Mouse (Mus musculus): ENCODE measurements around the gene Dhh.
A peak's percentile ranks its signal among the peaks of the same experiment; 100 is the strongest.

Gene Dhh

DNA sequence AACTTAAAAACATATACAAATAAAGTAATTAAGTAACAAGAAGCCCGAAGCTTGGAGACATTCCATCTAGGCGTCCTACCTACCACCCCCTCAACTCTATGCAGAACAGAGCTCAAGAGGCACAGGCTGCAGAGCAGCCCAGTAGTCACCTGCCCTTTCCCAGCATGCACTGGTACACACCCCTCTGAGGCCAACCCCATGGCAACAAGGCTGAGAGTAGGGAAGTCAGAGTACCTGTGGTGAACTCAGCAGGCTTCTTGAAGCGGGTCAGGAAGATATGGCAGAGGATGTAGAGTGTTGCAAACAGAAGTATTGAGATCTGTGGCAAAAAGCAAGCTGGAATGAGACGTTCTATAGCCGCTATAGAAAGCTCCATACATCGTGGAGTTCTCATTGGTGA, 16.6 kb upstream of the Dhh start:
- DNase-seq = no peak

DNA sequence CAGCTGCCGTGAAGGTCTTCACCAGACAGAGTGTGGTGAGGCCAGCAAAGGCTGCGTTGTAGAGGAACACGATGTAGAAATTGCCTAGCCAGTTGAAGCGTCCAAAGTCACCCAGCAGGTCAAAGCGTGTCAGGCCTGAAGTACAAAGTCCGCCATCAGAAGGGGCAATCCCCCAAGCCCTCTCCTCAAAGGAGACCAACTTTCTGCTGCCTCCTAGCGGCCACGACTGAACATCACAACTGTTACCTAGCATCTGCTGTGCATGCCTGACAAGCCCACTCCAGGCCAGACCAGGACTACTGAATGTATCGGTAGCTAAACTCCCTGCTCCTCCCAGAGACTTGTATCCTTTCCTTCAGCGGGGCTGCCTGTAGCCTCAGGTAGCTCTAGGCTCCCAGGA, 6.4 kb upstream of the Dhh start:
- peak; percentile 63 for DNase-seq

DNA sequence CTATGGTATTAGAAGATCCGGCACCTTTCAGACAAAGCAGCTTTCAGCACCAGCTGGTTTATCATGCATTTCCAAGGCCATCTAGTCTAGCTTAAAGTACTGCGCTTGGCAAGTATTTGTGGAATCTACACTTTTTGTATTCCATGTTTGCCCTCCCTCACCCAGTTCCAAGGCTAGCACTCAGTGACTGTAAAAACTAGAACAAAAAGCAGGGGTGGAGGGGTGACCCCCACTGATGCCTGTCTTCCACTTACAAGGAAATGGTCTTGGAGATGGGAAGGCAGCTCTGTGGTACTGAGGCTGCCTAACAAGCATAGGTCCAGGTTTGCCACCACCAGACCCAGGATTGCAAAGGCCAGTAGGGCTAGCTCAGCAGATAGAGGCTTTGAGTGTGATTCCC, 4.3 kb upstream of the Dhh start:
- DNase-seq = no peak

DNA sequence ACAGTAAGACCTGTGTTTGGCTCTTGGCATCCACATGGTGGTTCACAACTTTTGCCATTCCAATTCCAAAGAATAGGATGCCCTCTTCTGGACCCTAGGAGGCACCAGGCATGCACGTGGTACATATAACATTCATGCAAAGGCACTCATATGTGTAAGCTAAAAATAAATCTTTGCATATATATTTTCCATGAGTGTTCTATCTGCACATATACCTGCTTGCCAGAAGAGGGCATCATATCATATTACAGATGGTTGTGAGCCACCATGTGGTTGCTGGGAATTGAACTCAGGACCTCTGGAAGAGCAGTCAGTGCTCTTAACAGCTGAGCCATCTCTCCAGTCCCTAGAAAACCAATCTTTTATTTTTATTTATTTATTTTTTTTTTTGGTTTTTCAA, 3.2 kb upstream of the Dhh start:
- DNase-seq = no peak

DNA sequence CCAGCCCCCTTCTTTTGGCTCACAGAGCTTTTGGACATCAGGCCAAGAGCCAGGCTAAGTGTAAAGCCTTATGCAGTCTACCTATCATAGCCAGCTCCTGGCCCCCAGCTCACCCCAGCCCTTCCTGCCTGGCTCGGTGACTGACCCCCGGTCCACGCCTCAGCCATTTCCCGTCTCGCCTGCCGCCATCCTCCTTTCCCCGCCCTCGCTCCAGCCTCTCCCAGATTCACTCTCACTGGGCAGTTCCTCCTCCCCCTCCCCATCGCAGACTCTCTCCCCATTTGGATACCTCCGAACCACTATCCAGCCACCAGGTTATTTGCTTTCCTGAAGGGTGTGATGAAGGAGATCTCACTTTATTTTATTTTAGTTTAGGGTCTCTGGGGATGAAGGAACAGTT, 845 bp downstream of the Dhh start:
- peak; percentile 72 for DNase-seq

DNA sequence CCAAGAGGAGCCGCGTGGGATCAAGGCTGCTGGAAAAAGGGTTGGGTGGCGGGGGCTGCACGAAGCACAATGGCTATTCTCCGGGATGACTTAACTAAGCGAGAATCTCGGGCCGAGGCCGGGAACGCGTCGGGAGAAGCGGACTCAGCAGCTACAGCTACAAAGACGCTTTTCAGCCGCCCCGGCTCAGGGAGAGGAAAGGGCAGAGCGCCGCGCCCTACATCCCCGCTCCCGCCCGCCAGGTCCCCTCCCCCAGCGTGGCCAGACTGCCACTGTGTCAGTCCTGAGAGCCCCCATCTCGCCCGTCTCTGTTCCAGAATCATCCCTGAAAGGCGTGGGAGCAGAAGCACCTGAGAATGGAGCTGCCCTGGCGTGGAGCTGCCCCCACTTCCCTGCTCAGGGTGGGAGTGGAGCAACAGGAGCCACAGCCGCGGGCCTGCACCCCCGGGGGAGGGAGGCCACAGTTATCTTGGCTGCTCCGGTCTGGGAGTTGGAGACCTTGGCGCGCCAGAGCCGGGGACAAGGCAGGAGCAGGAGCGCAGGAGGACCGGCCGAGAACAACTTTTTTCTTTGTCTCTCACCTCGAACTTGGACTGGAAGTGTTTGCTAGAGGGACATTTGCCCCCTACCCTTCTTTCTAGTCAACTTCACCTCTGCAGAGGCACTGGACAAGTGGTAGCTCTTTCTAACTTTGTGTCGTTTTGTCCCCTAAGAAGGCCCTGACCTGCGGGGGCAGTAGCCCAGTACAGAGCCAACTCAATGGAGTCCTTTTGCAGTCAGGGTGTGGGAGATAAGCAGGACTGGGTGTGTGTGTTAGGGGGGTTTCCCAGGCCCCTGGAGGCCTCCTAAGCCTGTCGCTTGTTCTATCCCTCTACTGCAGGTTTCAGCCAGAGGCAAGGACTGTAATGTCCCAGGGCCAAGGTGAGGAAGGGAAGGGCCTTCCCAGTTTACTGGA, 2.4 kb downstream of the Dhh start:
- DNase-seq = peak; percentile 68

DNA sequence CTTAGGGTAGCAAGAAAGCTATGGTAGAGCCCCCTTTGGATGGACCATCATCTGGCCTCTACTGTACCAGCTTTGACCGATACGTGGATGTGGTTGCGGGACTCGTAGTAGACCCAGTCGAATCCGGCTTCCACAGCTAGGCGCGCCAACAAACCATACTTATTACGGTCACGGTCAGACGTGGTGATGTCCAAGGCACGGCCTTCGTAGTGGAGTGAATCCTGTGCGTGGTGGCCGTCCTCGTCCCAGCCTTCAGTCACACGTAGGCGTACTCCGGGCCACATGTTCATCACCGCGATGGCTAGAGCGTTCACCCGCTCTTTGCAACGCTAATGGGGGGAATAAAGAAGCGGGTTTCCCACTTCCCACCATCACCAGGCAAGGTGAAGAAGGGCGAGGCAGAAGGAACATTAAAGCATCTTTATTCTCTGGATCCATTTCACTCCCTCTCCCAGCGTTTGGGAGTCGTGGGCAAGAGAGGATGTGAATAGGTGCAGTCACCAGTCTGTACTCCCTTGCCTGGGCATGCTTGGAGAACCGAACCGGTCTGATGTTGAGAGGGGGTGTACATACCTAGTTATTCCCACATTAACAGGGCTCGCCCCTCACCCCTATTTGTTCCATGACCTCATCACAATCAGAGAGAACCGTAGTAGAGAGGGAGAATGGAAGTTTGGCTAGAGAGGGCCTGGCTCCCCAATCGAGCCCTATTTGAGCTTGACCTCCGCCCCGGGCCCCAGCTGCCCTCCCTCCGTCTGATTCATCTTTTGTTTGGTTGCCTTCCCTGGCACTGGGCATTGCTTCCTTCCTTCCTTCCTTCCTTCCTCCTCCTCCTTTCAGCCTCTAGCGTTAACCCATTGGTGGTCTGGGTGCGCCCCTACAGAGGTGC, 3.4 kb downstream of the Dhh start:
- no peak for DNase-seq

DNA sequence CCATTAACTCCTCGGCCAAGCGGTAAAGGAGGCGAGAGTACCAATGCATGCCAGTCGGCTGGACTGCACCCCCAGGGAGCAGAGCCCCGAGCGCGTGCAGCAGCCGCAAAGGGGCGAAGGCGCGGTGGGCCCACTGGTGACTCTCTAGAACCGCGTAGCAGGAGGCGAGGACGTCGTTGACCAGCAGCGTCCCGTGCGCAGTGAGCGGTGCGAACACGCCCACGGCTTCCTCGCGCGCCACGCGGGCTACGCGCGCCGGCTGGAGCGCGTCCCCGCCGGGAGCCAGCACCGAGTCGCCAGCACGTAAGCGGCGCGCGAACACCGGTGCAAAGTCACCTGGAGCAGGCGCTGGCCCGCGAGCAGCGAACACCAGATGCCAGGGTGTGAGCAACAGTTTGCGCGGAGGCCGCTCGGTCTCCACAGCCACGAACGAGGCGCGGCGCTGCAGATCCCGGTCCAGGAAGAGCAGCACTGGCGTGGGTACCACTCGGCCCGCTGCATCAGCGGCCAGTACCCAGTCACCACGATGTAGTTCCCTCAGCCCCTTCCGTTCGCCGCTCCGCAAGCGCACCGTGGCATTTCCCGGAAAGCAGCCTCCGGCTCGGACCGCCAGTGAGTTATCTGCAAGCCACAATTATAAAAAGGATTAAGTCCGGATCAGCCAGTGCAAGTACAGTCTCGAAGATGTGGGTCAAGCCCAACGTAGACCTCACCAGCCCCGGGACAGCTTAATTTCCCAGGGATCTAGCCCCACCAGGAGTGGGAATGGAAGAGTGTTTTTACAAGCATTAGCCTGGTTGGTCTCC, 4.2 kb downstream of the Dhh start, which contains the start of gene Rhebl1:
Gene Rhebl1, minus strand, starts transcription at position 601 of the 806 bp plus-strand sequence.
- peak; percentile 68 for DNase-seq

DNA sequence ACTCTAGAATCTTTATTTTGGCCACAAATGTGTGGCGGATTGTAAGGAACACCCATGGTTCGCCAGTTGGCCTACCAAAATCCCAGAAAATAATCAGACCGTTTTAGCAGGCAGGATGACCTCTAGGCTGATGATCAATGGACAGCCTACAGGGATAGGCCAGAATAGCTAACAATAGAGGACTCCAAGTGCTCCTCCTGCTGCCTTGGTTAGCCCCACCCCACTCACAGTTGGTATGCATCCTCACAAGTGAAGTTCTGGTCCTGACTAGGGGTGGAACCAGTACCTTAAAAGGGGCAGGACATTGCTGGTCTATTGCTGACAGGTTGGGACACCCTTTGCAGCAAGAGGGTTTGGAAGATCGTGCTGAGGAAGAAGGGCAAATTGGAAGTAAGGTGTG, 5.3 kb downstream of the Dhh start:
- no peak for DNase-seq

DNA sequence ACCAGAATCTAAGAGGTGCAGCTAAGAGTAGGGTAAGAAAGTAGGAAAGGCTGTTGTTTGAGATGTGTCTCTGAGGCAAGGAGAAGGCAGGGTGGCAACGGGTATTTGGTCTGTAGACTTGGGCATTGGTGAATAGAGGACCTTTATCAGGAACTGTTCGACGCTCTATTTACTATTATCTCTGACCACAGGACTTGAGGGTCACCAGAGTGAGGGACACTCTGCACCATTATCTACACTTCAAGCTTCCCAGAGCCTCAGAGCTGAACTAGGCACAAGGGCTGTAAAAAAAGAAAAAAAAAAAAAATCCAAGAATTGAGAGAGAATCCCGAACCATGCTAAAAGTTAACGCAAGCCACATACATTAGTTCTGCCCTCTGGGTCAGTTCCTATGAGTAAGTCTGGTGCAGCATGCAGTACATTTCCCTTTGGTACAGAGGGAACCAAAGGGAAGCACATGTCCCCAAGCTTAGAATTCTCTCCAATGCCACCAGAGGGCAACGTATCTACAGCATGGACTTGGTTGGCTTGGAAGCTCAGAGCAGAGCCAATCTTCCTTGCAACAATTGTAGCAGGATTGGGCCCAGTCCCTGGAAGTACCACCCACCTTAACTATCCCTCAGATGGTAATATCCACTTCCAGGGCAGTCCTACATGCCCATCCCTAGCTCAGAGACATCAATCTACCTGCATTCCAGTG, 6.3 kb downstream of the Dhh start:
- peak; percentile 78 for DNase-seq

DNA sequence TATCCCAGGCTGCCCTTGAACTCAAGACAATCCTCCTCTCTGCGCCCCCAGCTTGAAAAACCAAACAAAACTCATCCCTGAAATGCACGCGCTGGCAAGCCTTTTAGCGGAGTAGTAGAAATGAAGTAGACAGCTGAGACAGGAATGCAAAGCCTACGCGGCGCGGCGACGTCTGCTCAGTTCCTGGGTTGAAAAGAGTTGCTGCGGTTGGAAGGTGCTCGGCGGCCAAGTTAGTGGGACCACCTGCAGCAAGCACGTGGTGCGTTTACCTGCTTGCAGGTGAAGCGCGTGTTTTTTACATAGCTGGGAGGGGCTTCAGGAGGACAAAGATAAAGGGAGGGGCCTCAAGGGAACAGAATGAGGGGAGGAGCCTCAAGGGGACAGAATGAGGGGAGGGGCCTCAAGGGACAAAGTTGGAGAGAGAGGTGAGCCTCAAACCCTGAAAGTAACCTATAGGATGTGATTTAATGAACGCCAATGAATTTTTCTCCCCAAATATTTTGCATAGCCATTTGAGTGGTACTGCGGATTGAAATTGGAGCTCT, 7.1 kb downstream of the Dhh start:
- DNase-seq = no peak

DNA sequence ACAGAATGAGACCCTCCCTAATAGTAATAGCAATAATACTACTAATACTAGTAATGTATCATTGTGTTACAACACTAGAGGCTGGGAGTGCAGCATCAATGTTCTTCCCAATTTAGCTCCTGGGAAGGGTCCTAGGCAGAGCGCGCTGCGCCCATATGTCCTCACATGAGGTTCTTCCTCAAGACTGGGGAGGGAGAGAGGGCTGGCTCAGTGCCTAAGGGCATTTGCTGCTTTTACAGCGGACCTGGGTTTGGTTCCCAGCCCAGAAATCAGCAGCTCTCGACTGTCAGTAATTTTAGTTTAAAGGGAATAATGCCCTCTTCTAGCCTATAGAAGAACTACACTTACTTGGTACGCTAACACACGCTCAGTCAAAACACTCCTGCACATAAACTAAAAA, 10.8 kb downstream of the Dhh start:
- DNase-seq = no peak

DNA sequence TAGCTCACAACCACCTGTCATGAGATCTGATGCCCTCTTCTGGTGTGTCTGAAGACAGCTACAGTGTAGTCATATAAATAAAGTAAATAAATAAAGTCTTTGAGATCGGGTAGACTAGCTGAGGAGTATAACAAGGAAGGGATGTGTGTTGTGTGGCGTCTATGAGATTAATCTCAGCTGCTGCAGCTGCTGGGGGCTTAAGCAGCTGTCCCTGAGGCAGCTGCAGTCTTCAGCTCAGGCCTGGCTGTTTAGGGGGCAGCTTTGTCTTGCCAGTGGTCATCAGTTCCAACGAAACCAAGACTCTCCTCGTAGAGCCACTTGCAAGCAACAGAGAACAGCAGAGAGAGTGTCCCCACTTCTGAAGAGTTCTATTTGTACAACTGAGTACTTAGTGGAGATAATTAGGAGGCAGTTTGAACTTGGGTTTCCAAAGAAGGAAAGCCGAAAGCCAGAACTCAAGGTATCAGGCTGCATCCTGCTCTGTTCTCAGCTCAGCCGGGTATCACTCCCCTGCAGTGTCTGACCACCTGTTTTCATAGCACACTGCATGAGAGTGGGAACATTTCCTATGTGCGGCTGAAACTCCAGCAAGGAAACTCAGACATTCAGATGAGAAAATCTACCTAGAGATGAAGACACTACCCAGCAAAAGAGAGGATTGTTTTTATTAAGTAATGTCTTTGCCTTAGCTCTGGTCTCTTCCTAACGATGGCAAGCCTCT, 11.5 kb downstream of the Dhh start:
- DNase-seq = no peak

DNA sequence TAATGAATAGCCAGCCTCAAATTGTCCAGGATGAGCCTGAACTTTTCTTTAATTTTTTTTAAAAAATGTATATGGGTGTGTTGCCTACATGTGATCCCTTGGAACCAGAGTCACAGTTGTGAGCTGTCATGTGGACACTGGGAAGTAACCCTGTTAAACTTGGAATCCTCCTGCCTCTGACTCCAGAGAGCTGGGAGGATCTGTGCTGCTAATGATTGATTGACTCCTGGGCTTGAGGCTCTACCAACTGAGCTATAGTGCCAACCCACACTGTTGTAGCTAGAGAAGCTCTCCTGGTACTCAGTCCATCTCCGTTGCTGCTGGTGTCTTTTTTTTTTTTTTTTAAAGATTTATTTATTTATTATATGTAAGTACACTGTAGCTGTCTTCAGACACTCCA, 14.2 kb downstream of the Dhh start:
- DNase-seq = no peak

DNA sequence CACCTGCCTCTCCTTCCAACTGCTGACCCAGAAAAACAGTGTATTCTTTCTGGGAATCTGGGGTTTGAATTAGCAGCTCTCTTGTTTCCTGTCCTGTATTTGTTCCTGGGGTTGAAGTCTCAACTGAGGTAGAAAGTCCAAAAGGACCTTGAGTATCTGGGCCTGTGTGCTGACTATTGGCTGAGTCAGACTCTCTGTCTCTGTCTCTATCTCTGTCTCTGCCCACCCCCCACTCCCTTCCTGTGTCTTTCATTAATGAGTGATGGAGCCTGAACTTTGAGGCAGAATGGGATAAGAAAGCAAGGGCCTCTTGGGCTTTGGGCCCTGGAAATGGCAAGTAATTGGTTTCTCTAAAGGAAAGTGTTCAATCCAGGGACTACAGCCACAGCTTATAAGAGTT, 14.7 kb downstream of the Dhh start:
- DNase-seq = no peak

DNA sequence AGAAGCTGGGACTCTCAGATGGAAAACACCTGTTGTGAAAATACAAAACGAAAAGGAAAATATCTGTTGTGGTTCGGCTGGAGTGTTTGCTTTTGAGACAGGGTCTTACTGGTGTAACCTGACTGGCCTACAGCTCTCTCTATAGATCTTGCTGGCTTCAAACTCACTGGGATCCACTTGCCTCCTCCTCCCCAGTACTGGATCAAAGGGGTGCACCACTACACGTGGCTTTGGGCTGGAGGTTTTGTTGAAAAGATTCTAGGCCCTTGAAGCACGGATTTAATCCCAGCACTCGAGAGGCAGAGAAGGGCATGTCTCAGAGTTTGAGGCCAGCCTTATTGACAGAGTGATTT, 16.7 kb downstream of the Dhh start:
- DNase-seq = no peak

DNA sequence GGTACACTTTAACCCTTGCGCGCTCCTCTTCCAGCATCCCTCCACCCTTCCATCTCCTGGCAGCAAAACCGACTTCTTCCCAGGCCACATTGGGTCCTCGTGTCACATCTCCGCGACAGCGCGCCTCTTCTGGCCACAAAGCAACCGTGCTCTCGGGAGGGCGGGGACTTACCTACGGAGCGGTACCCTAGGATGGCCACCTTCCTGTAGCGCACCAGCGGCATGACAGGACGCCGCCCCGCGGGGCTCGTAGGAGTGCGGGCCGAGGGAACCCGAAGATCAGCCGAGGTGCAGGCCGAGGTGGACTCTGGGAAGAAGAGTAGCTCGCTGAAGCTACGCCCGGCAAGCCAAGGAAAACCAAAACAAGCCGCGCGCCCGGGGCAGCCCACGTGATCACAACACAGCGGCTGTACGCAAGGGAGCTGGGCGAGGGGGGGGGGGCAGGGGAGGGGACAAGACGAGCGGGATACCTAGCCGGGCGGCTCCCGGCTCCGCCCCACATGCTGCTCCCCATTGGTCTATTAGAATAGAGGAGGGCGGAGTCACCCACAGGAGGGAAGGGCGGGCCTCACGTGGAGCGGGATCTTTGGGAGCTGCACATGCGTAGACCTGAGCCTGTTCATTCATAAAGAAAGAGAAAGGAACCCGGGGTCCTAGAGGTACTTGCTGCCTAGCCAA, 17.2 kb downstream of the Dhh start:
- DNase-seq = peak; percentile 94

DNA sequence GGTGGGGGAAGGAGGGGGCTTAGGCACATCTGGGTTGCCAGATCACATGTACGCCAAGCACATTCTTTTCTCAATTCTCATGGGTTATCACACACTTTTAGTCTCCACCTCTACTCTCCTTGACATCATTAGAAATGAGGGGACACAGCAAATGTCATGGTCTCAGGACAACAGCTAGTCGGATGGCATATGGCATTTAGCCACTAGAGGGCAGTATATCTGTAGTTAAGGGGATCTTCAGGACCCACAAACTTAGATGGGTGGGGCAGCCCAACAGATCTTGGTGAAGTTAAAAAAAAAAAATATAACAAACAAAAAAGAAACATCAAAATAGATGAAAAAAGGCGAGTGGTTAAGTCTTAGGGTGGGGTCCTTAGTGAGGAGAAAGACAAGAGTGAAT, 21.0 kb downstream of the Dhh start:
- DNase-seq = peak; percentile 82

DNA sequence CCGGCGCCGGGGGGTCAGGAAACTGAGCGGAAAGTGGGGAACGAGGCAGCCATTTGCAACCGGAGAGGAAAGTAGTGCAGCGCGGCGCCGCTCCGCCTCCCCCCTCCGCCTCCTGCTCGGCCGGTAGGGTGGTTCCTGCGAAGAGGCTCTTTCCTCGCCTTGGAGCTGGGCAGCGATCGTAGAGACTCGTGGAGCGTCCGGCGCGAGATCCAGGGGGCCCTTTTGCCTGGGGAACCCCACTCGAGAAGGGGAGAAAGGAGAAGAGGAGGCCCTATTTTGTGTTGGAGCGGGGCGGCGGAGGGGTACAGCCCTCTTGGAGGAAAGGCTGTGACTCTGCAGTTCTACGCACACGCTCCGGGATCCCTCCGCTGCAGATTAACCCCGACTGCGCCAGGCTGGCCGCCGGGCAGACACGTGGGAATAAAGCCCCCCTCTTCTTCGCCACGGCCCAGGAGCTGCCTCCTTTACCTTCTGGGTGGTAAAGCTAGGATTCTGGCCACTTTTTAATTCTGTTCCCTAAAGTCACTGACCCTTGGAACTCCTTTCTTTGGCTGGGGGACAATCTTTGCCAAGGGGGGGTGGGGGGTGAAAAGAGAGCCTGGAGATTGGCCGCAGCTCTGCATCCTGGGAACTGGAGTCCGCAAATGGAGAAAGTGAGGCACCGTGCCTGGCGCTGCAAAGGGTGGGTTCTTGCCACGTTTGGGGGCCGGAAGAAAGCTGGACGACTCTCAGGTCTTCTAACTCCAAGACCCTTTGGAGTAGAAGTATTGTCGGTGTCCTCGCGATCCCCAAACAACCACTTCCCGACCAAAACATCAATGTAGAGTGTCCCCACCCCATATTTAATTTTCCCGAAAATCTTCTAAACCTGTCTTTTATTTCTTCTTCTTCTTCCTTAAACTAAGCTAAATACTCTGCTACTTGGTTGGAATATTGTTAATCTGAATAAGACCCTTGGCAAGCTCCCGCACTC, 26.1 kb downstream of the Dhh start:
- peak; percentile 96 for DNase-seq
